Mouse (Mus musculus): ENCODE results near the gene Pcna. TPM values are rescaled to one million over a fixed set of nuclear protein-coding genes. Genes with fewer than 3 reads are reported as not detected.
"Not testable (repeated sequence)": the region's sequence is repeated elsewhere in the genome, so short reads cannot be mapped to it uniquely, and the experiment has no call there.

Gene Pcna
- polyA plus RNA-seq, 2 experiments from 2014 or later: 185 to 199 TPM

GRCm38 (mm10) chr2:132275527-132275926 lies 22.4 kb upstream of the Pcna start:
- no peak for ATAC-seq

- no peak for ATAC-seq
Measured at GRCm38 (mm10) chr2:132272694-132273389, 19.7 kb upstream of the Pcna start.

GRCm38 (mm10) chr2:132270331-132270951 lies 17.3 kb upstream of the Pcna start:
- ATAC-seq: no peak

GRCm38 (mm10) chr2:132269217-132269616 lies 16.1 kb upstream of the Pcna start:
- peak; percentile 77 for ATAC-seq

- no peak for ATAC-seq
Measured at GRCm38 (mm10) chr2:132266086-132266485, 13.0 kb upstream of the Pcna start.

GRCm38 (mm10) chr2:132265196-132265595 lies 12.1 kb upstream of the Pcna start:
- ATAC-seq: no peak

- no peak for ATAC-seq
Measured at GRCm38 (mm10) chr2:132264266-132264710, 11.2 kb upstream of the Pcna start.

GRCm38 (mm10) chr2:132263421-132264265 lies 10.5 kb upstream of the Pcna start:
- ATAC-seq: peak; percentile 44

- peak; percentile 88 for ATAC-seq
Measured at GRCm38 (mm10) chr2:132262879-132263398, 9.8 kb upstream of the Pcna start, which contains the start of gene Cds2. TSS of gene Cds2 (plus strand) at chr2:132263148.

GRCm38 (mm10) chr2:132262175-132262574 lies 9.1 kb upstream of the Pcna start:
- ATAC-seq: no peak

GRCm38 (mm10) chr2:132260601-132261000 lies 7.5 kb upstream of the Pcna start:
- ATAC-seq: no peak

- no peak for ATAC-seq
Measured at GRCm38 (mm10) chr2:132257350-132258068, 4.4 kb upstream of the Pcna start.

GRCm38 (mm10) chr2:132253603-132254002 lies 489 bp upstream of the Pcna start:
- ATAC-seq: no peak

- ATAC-seq: no peak
Measured at GRCm38 (mm10) chr2:132251911-132252310, 1.2 kb downstream of the Pcna start.

- peak; percentile 79 for ATAC-seq
Measured at GRCm38 (mm10) chr2:132247539-132248313, 5.4 kb downstream of the Pcna start, which contains the start of gene Tmem230. TSS of gene Tmem230 (minus strand) at chr2:132247807.

- ATAC-seq: no peak
Measured at GRCm38 (mm10) chr2:132243370-132243769, 9.7 kb downstream of the Pcna start.

- ATAC-seq: not testable (repeated sequence)
Measured at GRCm38 (mm10) chr2:132240457-132240856, 12.7 kb downstream of the Pcna start.

- ATAC-seq: not testable (repeated sequence)
Measured at GRCm38 (mm10) chr2:132239434-132239833, 13.7 kb downstream of the Pcna start.

- ATAC-seq: no peak
Measured at GRCm38 (mm10) chr2:132235975-132236374, 17.1 kb downstream of the Pcna start.

- no peak for ATAC-seq
Measured at GRCm38 (mm10) chr2:132235291-132235690, 17.8 kb downstream of the Pcna start.

Data from activated CD4-positive, CD25-positive, alpha-beta regulatory T cell, adult 4 months (primary cell).